Mouse (Mus musculus) frontal cortex, postnatal 25 days (tissue): ENCODE measurements at regions not wholly inside any gene's neighbourhood (a gene's known extent, or its start where the extent isn't known, plus 50 kb on each side); places are given as distances from the start of the nearest gene placed in this dataset.

Source experiments
- DNase-seq, 2 experiments: peaks; one replicate each; pipeline ENCODE4 v3.0.0; 2022; ENCODE audit warnings: low spot score in 2 of 2

DNA sequence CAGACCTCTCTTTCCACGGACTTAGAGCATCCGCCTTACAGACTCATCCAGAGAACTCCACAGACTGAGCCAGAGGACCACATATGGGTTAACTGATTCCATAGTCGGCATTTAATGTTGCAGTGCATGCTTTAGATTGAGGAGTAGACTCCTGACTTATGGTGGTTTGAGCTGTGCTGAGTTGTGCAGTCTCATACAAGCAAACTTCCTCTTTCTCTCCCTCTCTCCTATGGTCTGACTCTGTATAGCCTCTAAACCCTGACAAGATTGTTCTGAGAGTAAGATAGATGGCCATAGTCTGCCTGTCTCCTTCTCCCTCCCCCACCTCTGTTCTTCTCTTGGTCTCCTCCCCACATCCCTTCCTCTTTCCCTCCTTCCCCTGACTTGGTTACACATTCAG lies 616.0 kb downstream of the Ryr2 start:
- no peak for DNase-seq

GRCm38 (mm10) chr13:11483142-11483541 lies 623.6 kb downstream of the Ryr2 start:
- no peak for DNase-seq

GRCm38 (mm10) chr13:11482701-11483100 lies 624.0 kb downstream of the Ryr2 start:
- DNase-seq = no peak

DNA sequence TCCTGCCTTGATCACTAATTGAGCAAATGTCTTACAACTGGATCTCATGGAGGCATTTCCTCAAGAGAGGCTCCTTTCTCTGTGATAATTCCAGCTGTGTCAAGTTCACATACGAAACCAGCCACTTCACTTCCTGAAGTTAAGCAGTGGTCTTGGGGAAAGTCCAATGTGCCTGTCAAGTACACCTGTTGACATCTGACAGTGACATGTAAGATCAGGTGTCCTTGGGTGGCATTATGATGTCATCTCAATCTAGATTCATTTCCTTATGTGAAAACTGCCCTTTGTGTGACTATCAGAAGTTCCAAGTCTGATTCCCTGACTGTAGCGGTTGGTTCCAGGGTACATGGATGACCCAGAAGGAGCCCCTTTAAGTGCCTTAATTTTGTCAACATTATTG lies 646.5 kb downstream of the Ryr2 start:
- DNase-seq = no peak

DNA sequence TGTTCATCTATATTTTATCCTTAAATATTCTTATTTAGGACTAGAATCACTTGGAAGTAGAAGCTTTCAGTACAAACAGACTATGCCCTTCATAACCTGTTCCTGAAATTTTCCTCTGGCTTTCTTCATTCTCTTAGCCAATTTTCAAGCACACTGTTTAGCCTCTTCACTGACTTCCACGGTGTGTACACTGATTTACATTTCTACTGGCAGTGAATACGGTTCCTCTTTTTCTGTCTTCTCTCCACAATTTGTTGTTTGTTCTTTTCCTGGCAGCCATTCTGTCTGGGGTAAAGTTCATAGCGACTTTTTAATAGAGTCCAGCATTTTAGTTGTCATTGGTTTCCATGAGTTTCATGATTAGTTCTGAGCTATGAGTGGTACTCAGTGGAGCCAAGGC lies 651.6 kb downstream of the Ryr2 start:
- DNase-seq = no peak

- no peak for DNase-seq
These were observed 654.3 kb downstream of the Ryr2 start for GRCm38 (mm10) chr13:11452448-11452847.

- peak in 1 of 2 experiments; percentile 5 for DNase-seq
These were observed 674.0 kb downstream of the Ryr2 start for GRCm38 (mm10) chr13:11432465-11433339.

- DNase-seq = no peak
These were observed 679.9 kb downstream of the Ryr2 start for GRCm38 (mm10) chr13:11426820-11427219.

DNA sequence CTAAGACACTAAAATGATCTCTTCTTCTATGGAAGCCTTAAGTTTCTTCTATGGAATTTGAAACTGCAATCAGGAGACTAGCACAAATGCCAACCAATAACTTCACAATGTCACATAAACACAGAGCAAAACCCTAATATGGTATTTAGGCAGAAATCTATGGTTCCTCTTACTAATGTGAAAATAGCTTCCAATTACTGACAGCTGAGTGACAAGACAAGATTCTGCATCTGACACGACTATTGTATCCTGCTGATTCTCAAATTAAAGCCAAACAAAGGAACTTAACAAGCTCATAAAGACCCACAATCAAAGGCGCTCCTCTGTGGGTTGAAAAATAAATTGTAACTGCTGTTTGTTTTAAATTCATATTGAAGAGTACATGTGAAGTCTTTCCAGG lies 714.7 kb downstream of the Ryr2 start:
- no peak for DNase-seq

DNA sequence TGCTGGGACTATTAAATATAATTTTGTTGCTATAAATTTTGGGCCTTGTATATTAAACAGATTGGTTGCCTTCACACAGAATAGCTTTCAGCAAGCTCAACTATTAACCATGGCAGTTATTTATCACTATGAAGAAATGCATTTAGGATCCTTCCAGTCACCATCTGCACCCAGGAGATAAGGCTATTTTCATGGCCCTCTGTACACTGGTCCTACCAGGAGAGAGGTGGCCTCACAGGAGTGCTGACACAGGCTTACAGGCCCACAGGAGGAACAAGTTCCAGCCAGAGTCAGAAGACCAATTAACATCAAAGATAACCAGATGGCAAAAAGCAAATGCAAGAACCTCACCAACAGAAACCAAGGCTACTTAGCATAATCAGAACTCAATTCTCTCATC lies 731.3 kb downstream of the Ryr2 start:
- no peak for DNase-seq

DNA sequence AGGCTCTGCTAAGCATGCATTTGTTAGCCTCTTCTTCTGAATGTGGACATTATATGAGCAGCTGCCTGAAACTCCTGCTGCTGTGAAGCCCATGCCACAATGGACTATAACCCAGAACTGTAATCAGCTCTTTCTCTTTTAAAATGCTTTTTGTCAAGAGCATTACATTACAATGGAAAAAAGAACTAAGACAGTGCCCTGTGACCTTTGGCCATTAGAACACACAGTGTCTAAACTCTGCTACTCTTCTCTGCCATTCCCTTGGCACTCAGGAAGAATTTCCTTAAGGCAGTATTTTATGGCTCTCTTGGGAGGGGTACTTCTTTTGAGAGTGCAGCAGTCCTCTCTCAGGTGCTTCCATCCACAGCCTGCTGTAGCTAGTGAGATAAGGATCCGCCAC lies 737.3 kb downstream of the Ryr2 start:
- DNase-seq = no peak

- no peak for DNase-seq
These were observed 743.9 kb downstream of the Ryr2 start for GRCm38 (mm10) chr13:11362872-11363271.

- DNase-seq = no peak
These were observed 758.3 kb downstream of the Ryr2 start for GRCm38 (mm10) chr13:11348502-11348849.

GRCm38 (mm10) chr13:11347787-11348501 lies 758.8 kb downstream of the Ryr2 start:
- DNase-seq = no peak

DNA sequence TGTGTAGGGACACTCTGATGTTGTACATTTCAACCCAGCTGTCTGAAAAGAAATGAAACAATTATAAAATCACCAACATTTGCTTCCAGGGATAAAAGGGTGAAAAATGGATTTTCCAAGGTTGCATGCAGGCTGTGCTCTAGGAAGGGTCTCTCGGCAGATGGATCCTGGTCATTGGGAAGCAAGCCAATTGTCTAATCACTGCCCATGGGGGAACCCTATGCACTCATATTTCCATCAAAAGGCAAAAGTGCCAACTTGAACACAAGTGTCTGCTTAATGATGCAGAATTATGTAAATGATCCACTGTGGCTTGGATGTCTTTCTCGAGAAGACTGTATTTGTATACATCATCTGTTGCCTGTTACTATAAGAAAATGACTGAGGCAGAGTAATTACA lies 762.2 kb downstream of the Ryr2 start:
- DNase-seq = no peak

DNA sequence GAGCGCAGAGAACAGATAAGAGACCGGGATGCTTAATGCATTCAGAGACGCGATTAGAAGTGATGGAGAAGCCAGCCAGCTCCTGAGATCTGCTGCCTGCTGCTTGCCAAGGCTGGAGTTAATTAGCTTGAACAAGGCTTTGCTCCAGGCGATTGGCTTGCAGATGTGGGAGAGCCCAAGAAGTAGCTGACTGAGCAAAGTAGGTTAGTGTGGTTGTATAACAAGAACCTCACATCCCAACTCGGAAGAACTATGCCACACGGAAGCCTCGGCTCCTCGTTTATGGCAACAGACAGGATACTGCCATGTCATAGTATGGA lies 768.5 kb downstream of the Ryr2 start:
- DNase-seq = peak; percentile 5 to 8

GRCm38 (mm10) chr13:11337610-11338296 lies 769.0 kb downstream of the Ryr2 start:
- DNase-seq = no peak

GRCm38 (mm10) chr13:11336958-11337357 lies 769.8 kb downstream of the Ryr2 start:
- no peak for DNase-seq

GRCm38 (mm10) chr13:11331991-11332390 lies 774.8 kb downstream of the Ryr2 start:
- no peak for DNase-seq

GRCm38 (mm10) chr13:11308716-11309115 lies 798.0 kb downstream of the Ryr2 start:
- DNase-seq = no peak

DNA sequence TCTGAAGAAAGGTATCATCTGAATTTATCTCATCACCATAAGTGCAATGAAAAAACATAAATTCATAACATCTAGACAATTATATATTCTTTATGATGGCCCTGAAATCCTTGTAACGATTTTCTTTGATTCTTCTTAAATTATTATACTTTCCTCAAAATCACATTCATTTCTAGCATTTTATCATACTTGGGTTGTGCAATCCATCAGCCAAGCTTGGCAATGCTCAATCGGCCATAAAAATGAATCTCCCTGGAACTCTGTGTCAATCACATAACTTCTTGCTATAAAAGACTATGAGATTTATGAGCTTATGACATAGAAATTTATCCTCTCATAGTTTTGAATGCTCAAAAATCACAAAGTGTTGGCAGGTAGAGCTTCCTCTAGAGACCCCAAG lies 811.3 kb downstream of the Ryr2 start:
- DNase-seq = no peak

- no peak for DNase-seq
These were observed 812.1 kb downstream of the Ryr2 start for GRCm38 (mm10) chr13:11294689-11295088.

GRCm38 (mm10) chr13:11293750-11294149 lies 813.0 kb downstream of the Ryr2 start:
- no peak for DNase-seq
